Mouse (Mus musculus) liver, adult 2 months (tissue): Measurements from ENCODE around the gene Tmbim6.

Experiments
- CTCF ChIP-seq: fragments of 200-500 bp; IDR thresholded peaks from 2 replicates; pipeline ENCODE4 v1.5.1; 2011; ENCODE audit warnings: low read depth, low read length, control low read depth
- POLR2A ChIP-seq: fragments of 200-500 bp; IDR thresholded peaks from 2 replicates; pipeline ENCODE4 v1.6.1; 2011; ENCODE audit warnings: low read length, control low read depth; ENCODE audit not compliant: insufficient read depth; ENCODE audit errors: extremely low read depth

DNA sequence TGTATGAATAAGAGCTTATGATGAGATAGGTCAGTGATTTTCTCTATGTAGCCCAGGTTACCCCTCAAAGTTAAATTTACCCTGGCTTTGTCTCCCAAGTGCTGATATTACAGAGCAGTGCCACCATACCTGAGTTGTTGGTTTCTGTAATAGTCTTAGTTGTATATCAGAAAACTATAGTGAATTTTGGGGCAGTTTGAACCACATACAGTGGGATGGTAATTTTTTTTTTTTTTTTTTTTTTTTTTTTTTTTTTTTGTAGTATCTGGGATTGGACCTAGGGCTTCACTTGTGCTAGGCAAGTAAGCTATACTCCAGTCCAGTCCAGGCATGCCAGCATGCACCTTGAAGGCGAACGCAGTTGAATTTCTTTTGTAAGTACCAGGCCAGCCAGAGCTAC, 4.9 kb downstream of the Tmbim6 start:
- TF ChIP-seq POLR2A, result no peak
- TF ChIP-seq CTCF, result no peak
